Mouse (Mus musculus): ENCODE data around the gene Trit1.
A peak's percentile ranks its signal among the peaks of the same experiment; 100 is the strongest.
"Not testable (repeated sequence)": the region's sequence is repeated elsewhere in the genome, so short reads cannot be mapped to it uniquely, and the experiment has no call there.

The Trit1 gene

GRCm38 (mm10) chr4:122996618-122997381, 19.6 kb upstream of the Trit1 start:
- DNase-seq (ENCODE audit: low read depth, low spot score): no peak

GRCm38 (mm10) chr4:122998537-122999262, 17.7 kb upstream of the Trit1 start:
- no peak for DNase-seq (ENCODE audit: low read depth, low spot score)

GRCm38 (mm10) chr4:122999263-122999691, 17.1 kb upstream of the Trit1 start:
- DNase-seq (ENCODE audit: low read depth, low spot score): no peak

- no peak for DNase-seq (ENCODE audit: low read depth, low spot score)
Observed at GRCm38 (mm10) chr4:123000130-123000529, 16.3 kb upstream of the Trit1 start.

- DNase-seq (ENCODE audit: low read depth, low spot score): no peak
Observed at GRCm38 (mm10) chr4:123000617-123001342, 15.6 kb upstream of the Trit1 start.

GRCm38 (mm10) chr4:123005054-123005966, 11.1 kb upstream of the Trit1 start:
- DNase-seq (ENCODE audit: low read depth, low spot score): peak; percentile 92

GRCm38 (mm10) chr4:123012501-123012900, 3.9 kb upstream of the Trit1 start:
- not testable (repeated sequence) for DNase-seq (ENCODE audit: low read depth, low spot score)

GRCm38 (mm10) chr4:123013346-123013945, 3.0 kb upstream of the Trit1 start:
- DNase-seq (ENCODE audit: low read depth, low spot score): no peak

GRCm38 (mm10) chr4:123013949-123014406, 2.4 kb upstream of the Trit1 start:
- peak; percentile 95 for DNase-seq (ENCODE audit: low read depth, low spot score)

GRCm38 (mm10) chr4:123014501-123015282, 1.7 kb upstream of the Trit1 start:
- no peak for DNase-seq (ENCODE audit: low read depth, low spot score)

GRCm38 (mm10) chr4:123021591-123021990, 5.2 kb downstream of the Trit1 start:
- DNase-seq (ENCODE audit: low read depth, low spot score): no peak

GRCm38 (mm10) chr4:123022896-123023295, 6.5 kb downstream of the Trit1 start:
- DNase-seq (ENCODE audit: low read depth, low spot score): no peak

- no peak for DNase-seq (ENCODE audit: low read depth, low spot score)
Observed at GRCm38 (mm10) chr4:123025418-123025817, 9.0 kb downstream of the Trit1 start.

GRCm38 (mm10) chr4:123026161-123026560, 9.8 kb downstream of the Trit1 start:
- DNase-seq (ENCODE audit: low read depth, low spot score): no peak

GRCm38 (mm10) chr4:123026597-123026996, 10.2 kb downstream of the Trit1 start:
- DNase-seq (ENCODE audit: low read depth, low spot score): no peak

GRCm38 (mm10) chr4:123034841-123035240, 18.4 kb downstream of the Trit1 start:
- no peak for DNase-seq (ENCODE audit: low read depth, low spot score)

GRCm38 (mm10) chr4:123035636-123036035, 19.2 kb downstream of the Trit1 start:
- DNase-seq (ENCODE audit: low read depth, low spot score): no peak

GRCm38 (mm10) chr4:123036710-123037109, 20.3 kb downstream of the Trit1 start:
- no peak for DNase-seq (ENCODE audit: low read depth, low spot score)

- DNase-seq (ENCODE audit: low read depth, low spot score): no peak
Observed at GRCm38 (mm10) chr4:123041131-123041530, 24.7 kb downstream of the Trit1 start.

- DNase-seq (ENCODE audit: low read depth, low spot score): no peak
Observed at GRCm38 (mm10) chr4:123043858-123044257, 27.5 kb downstream of the Trit1 start.

All from telencephalon, adult 2 months (tissue).